Mouse (Mus musculus) kidney, adult 11 months (tissue): ENCODE data around the gene Thumpd1.

ENCODE experiments used
- DNase-seq: peaks from one replicate; pipeline ENCODE4 v3.0.0; 2022

The Thumpd1 gene

DNA sequence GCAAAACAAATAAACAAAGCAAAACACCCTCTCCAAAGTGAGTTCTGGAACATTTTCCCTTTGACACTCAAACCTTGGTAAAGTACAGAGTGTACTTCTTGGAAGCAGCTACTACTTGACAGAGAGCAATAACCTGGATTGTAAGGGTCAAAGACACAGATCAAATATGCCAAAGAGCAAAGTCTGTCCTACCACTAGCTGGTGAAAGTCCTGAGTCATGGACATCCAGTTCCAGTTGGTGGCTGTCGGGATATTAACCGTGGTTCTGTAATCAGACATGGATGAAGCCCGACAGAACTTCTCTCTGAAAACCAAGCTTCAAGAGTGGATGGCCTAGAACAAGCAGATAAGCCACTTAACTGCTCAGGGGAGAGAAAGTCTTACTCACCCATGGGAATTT, 52.7 kb downstream of the Thumpd1 start:
- peak; percentile 57 for DNase-seq
